Mouse (Mus musculus) megakaryocyte-erythroid progenitor cell, adult 5-6 weeks (primary cell): ENCODE data around the gene Crhr1. TPM values are rescaled to one million over a fixed set of nuclear protein-coding genes. Genes with fewer than 3 reads are reported as not detected.

ENCODE experiments used
- ATAC-seq: replicated peaks from 2 replicates; pipeline ENCODE4 v1.8.0; 2016; ENCODE audit warnings: mild to moderate bottlenecking, inconsistent platforms; ENCODE audit not compliant: severe bottlenecking, poor library complexity, low FRiP score, low TSS enrichment
- total RNA-seq, 2 experiments: library from RNA; stranded (forward) in 1 of 2; stranded (reverse) in 1 of 2; fragments of 200-1000, 215-1000 nt in 1 of 2; fragments of >200 nt in 1 of 2; fragmentation: Nextera tagmentation in 1 of 2; gene quantifications; 2 replicates each; pipeline ENCODE4 v1.2.3; 2014 to 2017

The Crhr1 gene
- total RNA-seq, 2 experiments from 2014 or later = not detected

DNA sequence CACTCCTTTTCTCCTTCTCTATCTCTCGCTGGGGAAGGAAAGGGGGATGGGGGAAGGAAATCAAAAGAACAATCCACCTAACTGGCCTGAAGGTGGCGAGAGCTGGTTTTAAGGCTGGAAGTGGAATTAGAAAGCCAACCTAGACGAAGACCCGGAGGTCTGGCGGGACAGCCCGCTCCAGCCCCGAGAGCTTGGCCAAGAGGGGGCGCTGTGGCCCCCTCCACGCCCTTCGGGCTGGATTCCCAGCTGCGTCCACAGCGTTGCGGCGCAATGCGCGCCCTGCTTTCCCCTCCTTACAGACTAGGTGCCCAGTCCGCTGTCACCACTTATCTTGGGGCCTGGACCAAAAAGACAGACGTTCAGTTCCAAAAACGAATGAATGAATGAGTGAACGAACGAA is 899 bp upstream of the Crhr1 start:
- no peak; the same call in 1 of the 2 replicates for ATAC-seq

DNA sequence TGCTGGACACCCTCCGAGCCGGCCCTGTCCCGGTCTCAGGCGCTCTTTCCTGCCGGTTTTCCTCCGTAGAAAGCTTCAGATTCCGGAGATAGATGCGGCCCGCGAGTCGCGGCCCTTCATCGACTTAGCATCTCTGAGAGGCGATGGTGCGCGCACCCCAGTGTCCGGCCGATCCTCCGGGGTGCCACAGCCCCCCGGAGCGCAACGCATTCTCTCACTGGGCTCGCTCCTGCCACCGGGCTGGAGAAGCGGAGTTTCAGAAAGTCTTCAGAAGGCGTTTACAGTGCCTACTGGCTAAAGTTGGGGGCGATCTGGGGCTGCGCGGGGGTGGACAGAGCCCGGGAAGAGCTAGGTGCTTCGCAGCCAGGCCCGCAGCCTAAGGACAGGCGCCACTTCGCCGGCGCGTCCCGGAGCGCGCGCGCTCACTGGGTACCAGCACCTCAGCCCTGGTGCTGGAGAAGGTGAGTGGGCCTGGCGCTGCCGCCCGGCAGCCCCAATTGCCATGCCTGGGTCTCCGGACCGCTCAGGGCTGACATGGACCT is 858 bp downstream of the Crhr1 start:
- no peak for ATAC-seq

DNA sequence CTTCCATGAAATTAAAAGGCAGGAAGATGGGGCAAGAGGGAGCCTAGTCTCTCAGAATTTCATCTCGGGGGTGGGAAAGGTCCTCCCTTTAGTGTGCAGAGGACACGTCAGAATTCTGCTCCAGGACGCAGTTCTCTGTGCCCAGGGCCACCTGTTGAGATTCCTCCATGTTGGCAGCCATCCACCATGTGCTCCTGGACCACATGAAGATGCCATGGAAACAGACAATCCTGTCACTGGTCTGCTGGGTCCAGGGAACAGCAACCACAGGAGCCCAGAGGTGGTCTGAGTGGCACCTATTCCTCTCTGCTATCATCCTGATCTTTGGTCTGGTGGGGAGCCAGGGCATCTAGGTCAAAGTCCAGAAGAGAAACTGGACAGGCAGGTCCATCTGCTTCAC is 6.3 kb downstream of the Crhr1 start:
- ATAC-seq = no peak

GRCm38 (mm10) chr11:104144930-104145329 is 12.3 kb downstream of the Crhr1 start:
- no peak for ATAC-seq

- no peak for ATAC-seq
Measured at GRCm38 (mm10) chr11:104148787-104149186, 16.1 kb downstream of the Crhr1 start.

DNA sequence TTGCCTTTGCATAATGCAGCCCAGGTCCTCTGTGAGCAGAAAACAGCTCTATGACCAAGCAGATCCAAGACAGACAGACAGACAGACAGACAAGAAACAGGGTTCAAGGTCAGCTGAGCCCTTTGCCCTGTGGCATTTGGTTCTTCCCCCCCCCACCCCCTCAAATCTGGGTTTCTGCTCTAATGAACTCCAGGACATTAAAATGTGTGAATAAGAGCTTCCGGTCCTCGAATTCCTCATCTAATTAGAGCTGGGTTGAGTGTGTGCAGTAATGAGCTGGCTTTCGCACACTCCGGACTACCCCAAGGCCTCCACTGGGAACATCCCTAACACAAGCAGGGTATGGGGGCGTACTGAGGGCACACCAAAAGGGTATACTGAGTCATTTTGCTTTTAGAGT is 18.3 kb downstream of the Crhr1 start:
- ATAC-seq = no peak

- no peak for ATAC-seq
Measured at GRCm38 (mm10) chr11:104154332-104154731, 21.7 kb downstream of the Crhr1 start.

DNA sequence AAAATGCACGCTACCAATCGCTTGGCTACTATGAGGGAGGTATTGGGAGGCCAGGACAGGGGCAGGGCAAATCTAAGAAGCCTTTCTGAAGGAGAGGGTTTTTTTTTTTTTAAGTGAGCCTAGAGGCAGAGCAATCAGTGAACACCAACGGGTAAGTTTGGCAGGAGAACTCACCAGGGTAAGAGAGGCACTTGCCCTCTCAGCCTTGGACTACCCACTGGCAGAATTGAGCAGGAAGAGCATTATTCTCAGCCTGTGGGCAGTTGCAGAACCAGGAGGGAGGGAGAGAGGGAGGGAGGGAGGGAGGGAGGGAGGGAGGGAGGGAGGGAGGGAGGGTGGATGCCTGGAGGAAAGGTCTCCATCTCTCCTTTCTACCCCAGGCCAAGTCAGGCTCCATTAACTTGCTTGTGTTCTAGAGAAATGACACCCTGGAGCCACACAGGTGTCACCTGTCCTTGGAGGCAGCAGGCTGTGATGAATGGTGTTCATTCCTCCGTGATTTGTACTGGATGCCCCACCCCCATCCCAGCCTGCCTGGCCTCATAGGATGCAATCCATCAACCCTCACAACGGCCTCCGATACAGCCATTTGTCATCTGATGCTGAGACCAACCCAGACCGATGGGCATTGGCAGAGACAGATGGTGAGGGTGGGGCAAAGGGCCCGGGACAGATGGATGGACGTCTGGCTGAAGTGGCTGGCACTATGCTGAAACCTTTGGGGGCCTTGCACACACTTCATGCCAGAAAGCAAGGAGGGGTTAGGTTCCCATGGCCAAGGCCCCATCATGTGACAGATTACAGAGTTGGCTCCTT is 22.4 kb downstream of the Crhr1 start:
- no peak for ATAC-seq

DNA sequence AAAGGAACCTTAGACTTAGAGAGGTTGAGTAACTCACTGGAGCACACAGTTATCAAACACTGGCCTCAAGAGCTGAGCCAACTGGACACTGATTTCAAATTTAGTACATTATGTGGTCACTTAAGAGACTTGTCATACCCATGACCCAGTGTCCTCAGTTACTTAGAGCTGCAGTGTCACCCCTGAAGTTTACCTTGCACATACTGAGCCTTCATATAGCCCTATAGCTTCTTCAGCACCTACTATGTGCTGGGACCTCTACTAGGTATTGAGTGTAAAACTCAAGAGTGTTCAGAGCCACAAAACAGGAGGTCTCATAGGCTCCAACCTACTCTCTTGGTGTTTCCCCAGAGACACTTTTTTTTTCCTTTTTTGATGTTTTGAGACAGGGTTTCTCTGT is 23.2 kb downstream of the Crhr1 start:
- no peak for ATAC-seq

- no peak for ATAC-seq
Measured at GRCm38 (mm10) chr11:104156391-104156790, 23.7 kb downstream of the Crhr1 start.

- ATAC-seq = peak; percentile 76
Measured at GRCm38 (mm10) chr11:104157603-104158259, 25.1 kb downstream of the Crhr1 start.

DNA sequence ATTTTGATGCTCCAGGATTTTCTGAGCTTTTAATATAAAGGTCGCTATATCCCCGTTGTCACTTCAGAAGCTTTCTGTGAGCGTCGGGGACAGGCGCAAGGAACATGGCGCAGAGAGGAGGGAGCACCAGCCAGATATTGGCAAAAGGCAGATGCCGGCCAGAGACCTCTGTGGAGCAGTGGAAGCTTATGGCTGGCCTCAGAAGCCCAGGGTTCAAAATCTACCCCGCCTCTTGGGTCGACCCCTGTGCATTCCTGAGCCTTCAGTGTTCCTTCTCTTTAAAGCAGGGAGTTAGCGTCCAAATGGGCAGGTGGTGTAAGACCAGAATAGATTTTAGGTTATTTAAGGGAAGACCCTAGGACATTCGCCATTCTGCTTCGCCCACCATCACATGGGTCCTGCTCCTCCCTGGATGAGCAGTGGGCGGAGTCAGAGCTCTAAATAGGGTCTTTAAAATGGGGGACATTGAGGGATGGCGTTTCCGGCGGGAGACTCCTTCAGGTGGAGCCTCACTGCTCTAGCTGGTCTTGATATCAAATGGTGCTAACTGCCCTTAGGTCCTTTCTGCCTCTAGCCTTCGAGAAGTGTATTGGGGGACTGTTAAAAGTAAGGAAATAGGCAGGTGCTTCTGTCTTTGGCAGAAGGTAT is 25.7 kb downstream of the Crhr1 start:
- no peak for ATAC-seq

GRCm38 (mm10) chr11:104159769-104160272 is 27.2 kb downstream of the Crhr1 start:
- no peak for ATAC-seq

DNA sequence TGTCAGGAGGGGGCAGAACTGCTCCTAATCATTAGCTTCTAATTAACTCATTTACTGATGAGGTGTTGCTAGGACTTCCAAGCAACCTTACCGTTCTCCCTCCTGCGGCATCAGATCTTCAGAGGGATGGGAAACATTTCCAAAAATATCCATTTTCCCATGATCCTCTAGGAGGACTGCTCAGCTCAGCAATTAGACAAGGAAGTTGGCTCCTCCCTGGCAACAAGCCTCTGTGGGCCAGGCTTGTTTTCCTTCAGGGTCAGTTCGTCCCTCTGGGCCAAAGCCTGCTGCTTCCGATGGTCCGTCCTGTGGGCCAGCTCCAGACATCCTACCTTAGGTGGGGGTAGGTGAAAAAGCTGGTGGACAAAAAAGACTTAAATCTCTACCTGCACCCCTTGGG is 28.5 kb downstream of the Crhr1 start:
- ATAC-seq = no peak

- no peak for ATAC-seq
Measured at GRCm38 (mm10) chr11:104164257-104164656, 31.6 kb downstream of the Crhr1 start.

GRCm38 (mm10) chr11:104171281-104171781 is 38.7 kb downstream of the Crhr1 start:
- peak; percentile 53 for ATAC-seq

GRCm38 (mm10) chr11:104178893-104179292 is 46.2 kb downstream of the Crhr1 start:
- ATAC-seq = no peak

GRCm38 (mm10) chr11:104179804-104180203 is 47.1 kb downstream of the Crhr1 start:
- no peak for ATAC-seq

DNA sequence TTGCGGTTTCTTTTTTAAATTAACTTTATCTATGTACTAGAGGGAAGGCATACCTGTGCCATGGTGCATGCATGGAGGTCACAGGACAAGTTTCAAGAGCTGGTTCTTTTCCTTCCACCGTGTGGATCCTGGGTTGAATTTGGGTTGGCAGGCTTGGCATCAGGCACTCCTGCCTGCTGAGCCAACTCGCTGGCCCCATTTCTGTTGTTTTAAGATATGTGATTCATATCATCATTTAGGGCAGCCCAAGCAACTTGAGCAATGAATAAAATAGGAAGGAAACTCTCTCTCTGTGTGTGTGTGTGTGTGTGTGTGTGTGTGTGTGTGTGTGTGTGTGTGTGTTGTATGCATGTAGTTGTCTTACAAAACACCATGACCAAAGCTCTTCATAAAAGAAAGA is 49.5 kb downstream of the Crhr1 start:
- ATAC-seq = no peak
